9 mouse cellular contexts compared by ENCODE assay signal in genomic region chr8:11283217-11283616, GRCm38 (mm10). TPM values are rescaled to one million over a fixed set of nuclear protein-coding genes. Genes with fewer than 3 reads are reported as not detected.
DNase-seq lines count a peak whose midpoint lies in the region; ATAC-seq and TF ChIP-seq lines count a peak whose summit lies in the region.
"Had no signal": no experiment of that assay in that cellular context is flagged by ENCODE, and none has a peak within 500 bp of the region (broad histone marks: within the 10 kb centered on the region; RNA-seq: fewer than 3 reads in every experiment).

No protein-coding gene starts in this region.

- H3K9ac ChIP-seq in heart, embryonic 16.5 days (ENCODE audit: low read length), result no peak overlapping the region
- no peak overlapping the region for H3K9ac ChIP-seq in limb, embryonic 12.5 days (replicated peaks)
- 0 out of 2 replicates have a peak overlapping the region, but pooled peaks have one; percentile 30 for H3K9ac ChIP-seq in midbrain, embryonic 16.5 days (ENCODE audit: low read depth, low read length)
- H3K9ac ChIP-seq: embryonic facial prominence, embryonic 12.5 days had no signal

- H3K27me3 ChIP-seq in heart, embryonic 16.5 days (ENCODE audit: control insufficient read depth, insufficient read depth, low read length), result no peaks in the 10 kb centered on the region
- H3K27me3 ChIP-seq in limb, embryonic 12.5 days, result no peaks in the 10 kb centered on the region; the same call in 1 of the 2 replicates
- H3K27me3 ChIP-seq in midbrain, embryonic 16.5 days (ENCODE audit: control insufficient read depth, insufficient read depth, low read depth, low read length), result no peaks in the 10 kb centered on the region
- H3K27me3 ChIP-seq: embryonic facial prominence, embryonic 12.5 days had no signal

- no peak for ATAC-seq in heart, embryonic 16.5 days (replicated peaks; ENCODE audit: extremely low read depth, insufficient read depth, low FRiP score)
- no peak for ATAC-seq in limb, embryonic 12.5 days (ENCODE audit: insufficient number of reproducible peaks, insufficient read depth, low FRiP score, low TSS enrichment, low read depth)
- ATAC-seq in midbrain, embryonic 16.5 days, result no peak

- no peak for DNase-seq in layer of hippocampus, adult 2 months (ENCODE audit: low spot score in 2 of 2)
- DNase-seq in layer of hippocampus, adult 11-12 months (ENCODE audit: low spot score), result no peak
- no peak for DNase-seq in ovary, postnatal 10 days (ENCODE audit: low spot score)
- DNase-seq in cerebellum, postnatal 10 days, result no peak
- no peak for DNase-seq in MN1 (ENCODE audit: low spot score)

- H3K4me3 ChIP-seq in layer of hippocampus, adult 2 months, result no peak overlapping the region
- no peak overlapping the region for H3K4me3 ChIP-seq in heart, embryonic 16.5 days (ENCODE audit: low read length)
- H3K4me3 ChIP-seq in limb, embryonic 12.5 days (replicated peaks), result no peak overlapping the region
- H3K4me3 ChIP-seq in midbrain, embryonic 16.5 days (ENCODE audit: low read depth, low read length), result no peak overlapping the region
- H3K4me3 ChIP-seq: embryonic facial prominence, embryonic 12.5 days had no signal

- peaks cover 48% of the 10 kb centered on the region for H3K4me1 ChIP-seq in heart, embryonic 16.5 days (ENCODE audit: control insufficient read depth, insufficient read depth, low read length)
- H3K4me1 ChIP-seq in limb, embryonic 12.5 days (replicated peaks), result peaks cover 40% of the 10 kb centered on the region
- H3K4me1 ChIP-seq in midbrain, embryonic 16.5 days (ENCODE audit: control insufficient read depth, insufficient read depth, low read length), result peaks cover 6% of the 10 kb centered on the region; the same call in 1 of the 2 replicates

- peak overlapping the region; percentile 46; the same call in 1 of the 2 replicates for H3K27ac ChIP-seq in layer of hippocampus, adult 2 months
- peak overlapping the region; percentile 64 for H3K27ac ChIP-seq in heart, embryonic 16.5 days (ENCODE audit: low read length)
- 0 out of 2 replicates have a peak overlapping the region, but pooled peaks have one; percentile 46 for H3K27ac ChIP-seq in limb, embryonic 12.5 days
- H3K27ac ChIP-seq in midbrain, embryonic 16.5 days (ENCODE audit: low read length), result no peak overlapping the region; the same call in 1 of the 2 replicates
- H3K27ac ChIP-seq: embryonic facial prominence, embryonic 12.5 days had no signal

- 49% methylated on average over 10 of the region's 10 CpGs for WGBS in heart, embryonic 16.5 days
- 72% methylated on average over 10 of the region's 10 CpGs for WGBS in limb, embryonic 12.5 days
- WGBS in midbrain, embryonic 16.5 days, result 32% methylated on average over 10 of the region's 10 CpGs

- no peaks in the 10 kb centered on the region for H3K9me3 ChIP-seq in heart, embryonic 16.5 days (replicated peaks; ENCODE audit: control insufficient read depth, low read length)
- no peaks in the 10 kb centered on the region for H3K9me3 ChIP-seq in limb, embryonic 12.5 days
- H3K9me3 ChIP-seq in midbrain, embryonic 16.5 days (replicated peaks; ENCODE audit: control insufficient read depth, low read length, poor library complexity, severe bottlenecking), result no peaks in the 10 kb centered on the region
- H3K9me3 ChIP-seq: embryonic facial prominence, embryonic 12.5 days had no signal

- 0 out of 2 replicates have a peak, but pooled peaks have one; percentile 5 for TF ChIP-seq CTCF in layer of hippocampus, adult 2 months (conservative IDR thresholded peaks at IDR 0.05)

- no peak overlapping the region for H3K4me2 ChIP-seq in heart, embryonic 16.5 days (ENCODE audit: low read depth, low read length)
- H3K4me2 ChIP-seq in limb, embryonic 12.5 days, result no peak overlapping the region
- H3K4me2 ChIP-seq in midbrain, embryonic 16.5 days (ENCODE audit: low read length), result no peak overlapping the region
- H3K4me2 ChIP-seq: embryonic facial prominence, embryonic 12.5 days had no signal

- peaks cover 4% of the 10 kb centered on the region; the same call in 1 of the 2 replicates for H3K36me3 ChIP-seq in heart, embryonic 16.5 days (ENCODE audit: control insufficient read depth, insufficient read depth)
- no peaks in the 10 kb centered on the region; the same call in 1 of the 2 replicates for H3K36me3 ChIP-seq in limb, embryonic 12.5 days
- no peaks in the 10 kb centered on the region for H3K36me3 ChIP-seq in midbrain, embryonic 16.5 days (ENCODE audit: control insufficient read depth, insufficient read depth, low read length)
- H3K36me3 ChIP-seq: embryonic facial prominence, embryonic 12.5 days had no signal

RNA-seq across cellular contexts. Expression of gene Col4a2, which starts 29.4 kb away (rescaled TPM):
- total RNA-seq in layer of hippocampus, adult 2 months (2021), result 10 to 100 TPM; 53.7 to 55.4 TPM
- polyA plus RNA-seq in heart, embryonic 16.5 days (2015; fragmentation: Nextera tagmentation; extraction: Ambion mirVana), result 80.1 and 105 TPM in 2 replicates
- 56.3 and 63.5 TPM in 2 replicates for polyA plus RNA-seq in limb, embryonic 12.5 days (2016; fragmentation: Nextera tagmentation; extraction: Ambion mirVana)
- 33.8 and 37.8 TPM in 2 replicates for polyA plus RNA-seq in midbrain, embryonic 16.5 days (2015; fragmentation: Nextera tagmentation; extraction: Ambion mirVana)

RNA-seq across cellular contexts. Expression of gene Col4a1, which starts 29.4 kb away (rescaled TPM):
- 10 to 100 TPM; 52.0 to 53.6 TPM for total RNA-seq in layer of hippocampus, adult 2 months (2021)
- polyA plus RNA-seq in heart, embryonic 16.5 days (2015; fragmentation: Nextera tagmentation; extraction: Ambion mirVana), result 213 and 274 TPM in 2 replicates
- polyA plus RNA-seq in limb, embryonic 12.5 days (2016; fragmentation: Nextera tagmentation; extraction: Ambion mirVana), result 118 and 133 TPM in 2 replicates
- polyA plus RNA-seq in midbrain, embryonic 16.5 days (2015; fragmentation: Nextera tagmentation; extraction: Ambion mirVana), result 73.6 and 83.1 TPM in 2 replicates
